Mouse (Mus musculus) forebrain, postnatal 0 days (tissue): ENCODE data around the gene Serpinh1. TPM values are rescaled to one million over a fixed set of nuclear protein-coding genes. Genes with fewer than 3 reads are reported as not detected.

Source experiments
- ATAC-seq: fragments of 200-750 bp; cut with Nextera tagmentation; 2 replicates; pipeline ENCODE4 v1.8.0; 2017; ENCODE audit warnings: mild to moderate bottlenecking, moderate library complexity
- DNase-seq: peaks from one replicate; pipeline ENCODE4 v3.0.0-alpha.2; 2015
- H3K27ac ChIP-seq: fragments of 300-500 bp; sonication (generic); 2 replicates; pipeline ENCODE4 v1.5.1; 2014; ENCODE audit warnings: low read depth, mild to moderate bottlenecking, antibody characterized with exemption, low read length, moderate library complexity, mixed read lengths
- H3K27me3 ChIP-seq: fragments of 300-500 bp; sonication (generic); 2 replicates; pipeline ENCODE4 v1.6.1; 2014; ENCODE audit warnings: mild to moderate bottlenecking, low read length, mixed read lengths; ENCODE audit not compliant: insufficient read depth
- H3K36me3 ChIP-seq: fragments of 300-500 bp; sonication (generic); 2 replicates; pipeline ENCODE4 v1.6.1; 2014; ENCODE audit warnings: mild to moderate bottlenecking, moderate library complexity; ENCODE audit not compliant: insufficient read depth
- H3K4me1 ChIP-seq: fragments of 300-500 bp; sonication (generic); 2 replicates; pipeline ENCODE4 v1.6.1; 2014; ENCODE audit warnings: antibody characterized with exemption; ENCODE audit not compliant: insufficient read depth
- H3K4me2 ChIP-seq: fragments of 300-500 bp; sonication (generic); 2 replicates; pipeline ENCODE4 v1.6.1; 2014; ENCODE audit warnings: low read depth, mild to moderate bottlenecking, moderate library complexity
- H3K4me3 ChIP-seq: fragments of 300-500 bp; sonication (generic); 2 replicates; pipeline ENCODE4 v1.5.1; 2014; ENCODE audit warnings: low read depth, low read length, mixed read lengths
- H3K9ac ChIP-seq: fragments of 300-500 bp; sonication (generic); 2 replicates; pipeline ENCODE4 v1.6.1; 2014; ENCODE audit warnings: mild to moderate bottlenecking
- H3K9me3 ChIP-seq: fragments of 300-500 bp; sonication (generic); 2 replicates; pipeline ENCODE4 v1.6.1; 2016; ENCODE audit warnings: low read length
- CTCF ChIP-seq: sonication (generic); IDR thresholded peaks from 2 replicates; pipeline ENCODE4 v1.5.1; 2016; ENCODE audit warnings: antibody characterized with exemption, control low read depth, low read depth
- WGBS: fragments of 180-500 bp; shearing (Covaris S2); extraction: QIAGEN DNeasy Blood & Tissue Kit; methylation state at CpG from one replicate; pipeline ENCODE4 v1.1.7; 2014; 5-methylcytosine and 5-hydroxymethylcytosine counted together
- polyA plus RNA-seq: library from polyadenylated mRNA; unstranded; fragments of >200 nt; fragmentation: Nextera tagmentation; extraction: Ambion mirVana; gene quantifications from 2 replicates; pipeline ENCODE4 v1.2.1, GENCODE M21; 2015
- total RNA-seq: library from RNA; depleted of rRNA; stranded (reverse); fragments of >200 nt; gene quantifications from 2 replicates; pipeline ENCODE4 v1.2.3, GENCODE M21; 2014; rRNA removed

Serpinh1 gene
- total and polyA plus RNA-seq, 2 experiments from 2014 or later, result 117 to 160 TPM

DNA sequence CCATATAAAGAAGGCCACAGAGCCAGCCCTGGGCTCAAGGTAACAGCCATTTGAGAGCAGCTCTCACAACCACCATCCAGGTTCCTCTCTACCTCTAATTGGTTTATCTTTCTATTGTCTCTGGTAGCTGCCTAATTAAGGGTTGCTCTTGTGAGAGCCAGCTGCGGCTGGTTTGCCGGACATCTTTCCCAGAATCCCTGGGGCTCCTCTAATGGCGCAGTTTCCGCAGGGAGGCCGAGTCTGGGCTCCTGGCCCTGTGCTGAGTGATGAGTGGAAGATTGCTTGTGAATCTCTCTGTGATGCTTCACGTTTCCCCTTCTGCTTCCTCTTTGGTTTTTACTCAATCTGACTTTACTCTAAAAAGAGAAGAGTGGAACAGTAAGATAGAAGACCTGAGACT lies 49.0 kb downstream of the Serpinh1 start:
- peak overlapping the region; percentile 29; the same call in 1 of the 2 replicates for H3K27ac ChIP-seq
- no peaks in the 10 kb centered on the region for H3K4me1 ChIP-seq
- ATAC-seq (no peak), DNase-seq (no peak)
- no peaks in the 10 kb centered on the region for H3K27me3 ChIP-seq
- H3K9me3 ChIP-seq, result no peaks in the 10 kb centered on the region
- H3K36me3 ChIP-seq, result peaks cover 4% of the 10 kb centered on the region; the same call in 1 of the 2 replicates
- H3K9ac ChIP-seq, result no peak overlapping the region
- H3K4me2 ChIP-seq, result no peak overlapping the region
- no peak for TF ChIP-seq CTCF
- 20% methylated on average over 6 of the region's 6 CpGs for WGBS
- no peak overlapping the region for H3K4me3 ChIP-seq

- Histone ChIP-seq H3K27ac (no peak overlapping the region), H3K9me3 (no peaks in the 10 kb centered on the region), H3K4me2 (no peak overlapping the region), H3K9ac (no peak overlapping the region), H3K27me3 (no peaks in the 10 kb centered on the region), H3K4me3 (no peak overlapping the region), H3K36me3 (no peaks in the 10 kb centered on the region), H3K4me1 (peaks cover under 1% of the 10 kb centered on the region; the same call in 1 of the 2 replicates)
- DNase-seq (no peak), ATAC-seq (no peak)
- TF ChIP-seq CTCF, result no peak
- WGBS, result 70% methylated on average over 3 of the region's 3 CpGs
Measured at GRCm38 (mm10) chr7:99300650-99301175, 52.3 kb downstream of the Serpinh1 start.

Other genes with a start within 250 kb of the Serpinh1 start
- gene Uvrag, start 212.1 kb downstream of the Serpinh1 start, total RNA-seq, result 18.8 and 19.5 TPM in 2 replicates
- 14.8 and 18.6 TPM in 2 replicates for gene Uvrag, start 212.1 kb downstream of the Serpinh1 start, polyA plus RNA-seq
- gene Dgat2, start 170.5 kb downstream of the Serpinh1 start, total RNA-seq, result 37.1 and 41.3 TPM in 2 replicates
- 37.2 and 41.3 TPM in 2 replicates for gene Dgat2, start 170.5 kb downstream of the Serpinh1 start, polyA plus RNA-seq
- gene Mogat2, start 114.6 kb downstream of the Serpinh1 start, total RNA-seq, result 0.24 and 0.31 TPM in 2 replicates
- 0.18 and 0.23 TPM in 2 replicates for gene Mogat2, start 114.6 kb downstream of the Serpinh1 start, polyA plus RNA-seq
- gene Map6, start 85.8 kb downstream of the Serpinh1 start, total RNA-seq, result 187 and 234 TPM in 2 replicates
- gene Map6, start 85.8 kb downstream of the Serpinh1 start, polyA plus RNA-seq, result 71.9 and 98.0 TPM in 2 replicates
- 36.2 and 41.2 TPM in 2 replicates for gene Gdpd5, start 28.2 kb upstream of the Serpinh1 start, total RNA-seq
- gene Gdpd5, start 28.2 kb upstream of the Serpinh1 start, polyA plus RNA-seq, result 30.9 and 38.2 TPM in 2 replicates
- gene Klhl35, start 112.8 kb upstream of the Serpinh1 start, total RNA-seq, result 3.8 and 4.5 TPM in 2 replicates
- 3.1 and 3.4 TPM in 2 replicates for gene Klhl35, start 112.8 kb upstream of the Serpinh1 start, polyA plus RNA-seq
- gene Rps3, start 130.5 kb upstream of the Serpinh1 start, total RNA-seq, result 1,114 and 1,634 TPM in 2 replicates
- gene Rps3, start 130.5 kb upstream of the Serpinh1 start, polyA plus RNA-seq, result 543 and 688 TPM in 2 replicates
- gene Arrb1, start 182.2 kb upstream of the Serpinh1 start, total RNA-seq, result 88.0 and 102 TPM in 2 replicates
- 10.3 and 13.0 TPM in 2 replicates for gene Arrb1, start 182.2 kb upstream of the Serpinh1 start, polyA plus RNA-seq